ENCODE assay signal across 8 mouse cellular contexts in genomic region chr15:99125711-99126080, GRCm38 (mm10). TPM values are rescaled to one million over a fixed set of nuclear protein-coding genes. Genes with fewer than 3 reads are reported as not detected.
DNase-seq lines count a peak whose midpoint lies in the region; ATAC-seq and TF ChIP-seq lines count a peak whose summit lies in the region.

Spats2 (plus strand) TSS chr15:99125916.

- H3K27me3 ChIP-seq in heart, embryonic 15.5 days = no peaks in the 10 kb centered on the region
- no peaks in the 10 kb centered on the region for H3K27me3 ChIP-seq in limb, embryonic 11.5 days (ENCODE audit: control insufficient read depth, insufficient read depth, low read length)
- H3K27me3 ChIP-seq in stomach, embryonic 15.5 days (replicated peaks) = no peaks in the 10 kb centered on the region

- H3K9me3 ChIP-seq in heart, embryonic 15.5 days (replicated peaks) = no peaks in the 10 kb centered on the region
- no peaks in the 10 kb centered on the region for H3K9me3 ChIP-seq in limb, embryonic 11.5 days (ENCODE audit: control insufficient read depth, low read length)
- no peaks in the 10 kb centered on the region for H3K9me3 ChIP-seq in stomach, embryonic 15.5 days

- H3K9ac ChIP-seq in heart, embryonic 15.5 days = peak within 1 kb of the TSS; percentile 82
- H3K9ac ChIP-seq in limb, embryonic 11.5 days (ENCODE audit: low read length) = peak within 1 kb of the TSS; percentile 93
- H3K9ac ChIP-seq in stomach, embryonic 15.5 days = peak within 1 kb of the TSS; percentile 84

- peaks cover 29% of the 10 kb centered on the region for H3K4me1 ChIP-seq in heart, embryonic 15.5 days (replicated peaks)
- H3K4me1 ChIP-seq in limb, embryonic 11.5 days (ENCODE audit: control insufficient read depth, insufficient read depth, low read length) = peaks cover 11% of the 10 kb centered on the region; the same call in 1 of the 2 replicates
- H3K4me1 ChIP-seq in stomach, embryonic 15.5 days = peaks cover 20% of the 10 kb centered on the region

- peak within 1 kb of the TSS; percentile 78 for H3K4me3 ChIP-seq in layer of hippocampus, adult 2 months
- peak within 1 kb of the TSS; percentile 87 for H3K4me3 ChIP-seq in heart, embryonic 15.5 days
- H3K4me3 ChIP-seq in limb, embryonic 11.5 days (ENCODE audit: low read depth, low read length) = peak within 1 kb of the TSS; percentile 59
- H3K4me3 ChIP-seq in stomach, embryonic 15.5 days (replicated peaks) = peak within 1 kb of the TSS; percentile 87

- ATAC-seq in heart, embryonic 15.5 days (replicated peaks; ENCODE audit: insufficient number of reproducible peaks, insufficient read depth, low FRiP score, low read depth) = no peak; the same call in 1 of the 2 replicates
- no peak for ATAC-seq in limb, embryonic 11.5 days (ENCODE audit: insufficient number of reproducible peaks, low FRiP score, low TSS enrichment, low read depth)
- no peak for ATAC-seq in stomach, embryonic 15.5 days (ENCODE audit: insufficient read depth, low FRiP score, low read depth)

- TF ChIP-seq CTCF in layer of hippocampus, adult 2 months (conservative IDR thresholded peaks at IDR 0.05) = no peak

- peak within 1 kb of the TSS; percentile 89 for H3K27ac ChIP-seq in layer of hippocampus, adult 2 months
- peak within 1 kb of the TSS; percentile 95 for H3K27ac ChIP-seq in heart, embryonic 15.5 days
- peak within 1 kb of the TSS; percentile 92 for H3K27ac ChIP-seq in limb, embryonic 11.5 days (replicated peaks; ENCODE audit: low read depth, low read length)
- peak within 1 kb of the TSS; percentile 95 for H3K27ac ChIP-seq in stomach, embryonic 15.5 days

- peak within 1 kb of the TSS; percentile 70 for H3K4me2 ChIP-seq in heart, embryonic 15.5 days
- peak within 1 kb of the TSS; percentile 75 for H3K4me2 ChIP-seq in limb, embryonic 11.5 days (ENCODE audit: low read depth, severe bottlenecking)
- peak within 1 kb of the TSS; percentile 64 for H3K4me2 ChIP-seq in stomach, embryonic 15.5 days

- no peaks in the 10 kb centered on the region for H3K36me3 ChIP-seq in heart, embryonic 15.5 days
- peaks cover 2% of the 10 kb centered on the region; the same call in 1 of the 2 replicates for H3K36me3 ChIP-seq in limb, embryonic 11.5 days (ENCODE audit: control insufficient read depth, insufficient read depth, low read length)
- H3K36me3 ChIP-seq in stomach, embryonic 15.5 days = no peaks in the 10 kb centered on the region

- under 1% methylated on average over 12 of the region's 12 CpGs for WGBS in heart, embryonic 15.5 days
- WGBS in limb, embryonic 11.5 days = 1% methylated on average over 12 of the region's 12 CpGs
- WGBS in stomach, embryonic 15.5 days = 1% methylated on average over 12 of the region's 12 CpGs

- no peak for DNase-seq in layer of hippocampus, adult 2 months (ENCODE audit: low spot score in 2 of 2)
- DNase-seq in layer of hippocampus, adult 9-10 months (ENCODE audit: low spot score) = no peak
- DNase-seq in adrenal gland, postnatal 25 days = no peak
- DNase-seq in limb, embryonic 11.5 days (ENCODE audit: low spot score) = no peak
- DNase-seq in cerebellum, postnatal 10 days = no peak
- DNase-seq in c-Kit-positive CD71-positive TER-119-positive erythroid progenitor cells, embryonic 14.5 days (ENCODE audit: low spot score) = no peak

RNA-seq across cellular contexts. Expression of gene Spats2, which starts in this region (rescaled TPM):
- total RNA-seq in layer of hippocampus, adult 2 months (2021) = 10 to 100 TPM; 29.2 to 30.9 TPM
- total RNA-seq in adrenal gland, postnatal 25 days (2021) = 18.7 and 19.6 TPM in 2 replicates
- 27.3 and 28.7 TPM in 2 replicates for polyA plus RNA-seq in heart, embryonic 15.5 days (2015; fragmentation: Nextera tagmentation; extraction: Ambion mirVana)
- polyA plus RNA-seq in limb, embryonic 11.5 days (2014; fragmentation: Nextera tagmentation; extraction: Ambion mirVana) = 69.2 and 70.1 TPM in 2 replicates
- 28.3 and 32.1 TPM in 2 replicates for polyA plus RNA-seq in stomach, embryonic 15.5 days (2015; fragmentation: Nextera tagmentation; extraction: Ambion mirVana)
